Mouse (Mus musculus) midbrain, embryonic 12.5 days (tissue): ENCODE measurements around the gene Foxl1. TPM values are rescaled to one million over a fixed set of nuclear protein-coding genes. Genes with fewer than 3 reads are reported as not detected.

Source experiments
- microRNA-seq: library from miRNA; unstranded; fragments of <30 nt; microRNA quantifications from one replicate; pipeline ENCODE4, GENCODE M21; 2017
- polyA plus RNA-seq: library from polyadenylated mRNA; unstranded; fragments of >200 nt; fragmentation: Nextera tagmentation; extraction: Ambion mirVana; gene quantifications from 2 replicates; pipeline ENCODE4 v1.2.1, GENCODE M21; 2016

The Foxl1 gene
- polyA plus RNA-seq, 1 experiment from 2014 or later: 1.3 TPM

Small RNA genes within 50 kb of the gene (microRNA-seq; reads per million reads assigned to microRNA genes)
- not detected for gene Gm27530

Other genes starting within 250 kb of the Foxl1 start
- 0.24 and 0.33 TPM in 2 replicates for gene Foxf1, start 43.6 kb upstream of the Foxl1 start, polyA plus RNA-seq
- gene Mthfsd, start 19.5 kb upstream of the Foxl1 start, polyA plus RNA-seq: 59.6 and 61.4 TPM in 2 replicates
- 6.8 and 17.4 TPM in 2 replicates for gene Foxc2, start 11.8 kb upstream of the Foxl1 start, polyA plus RNA-seq